Mouse (Mus musculus): Measurements from ENCODE around the gene Fndc5. TPM values are rescaled to one million over a fixed set of nuclear protein-coding genes. Genes with fewer than 3 reads are reported as not detected.

Fndc5 gene
- polyA plus RNA-seq (2016; fragmentation: Nextera tagmentation; extraction: Ambion mirVana): 3.9 and 6.2 TPM in 2 replicates

GRCm38 (mm10) chr4:129136579-129137391, at the start of gene Fndc5:
TSS of gene Fndc5 (plus strand) at chr4:129136999.
- Histone ChIP-seq H3K4me1 (peaks cover 23% of the 10 kb centered on the region), H3K36me3 (no peaks in the 10 kb centered on the region), H3K4me3 (peak within 1 kb of the TSS; percentile 67), H3K27me3 (peaks cover 47% of the 10 kb centered on the region), H3K9ac (peak within 1 kb of the TSS; percentile 86), H3K4me2 (replicated peaks) (peak within 1 kb of the TSS; percentile 96), H3K27ac (no peak within 1 kb of the TSS), H3K9me3 (replicated peaks) (no peaks in the 10 kb centered on the region)
- ATAC-seq (ENCODE audit: low FRiP score): 0 out of 2 replicates have a peak, but pooled peaks have one; percentile 28
- WGBS: 1% methylated on average over 35 of the region's 80 CpGs

DNA sequence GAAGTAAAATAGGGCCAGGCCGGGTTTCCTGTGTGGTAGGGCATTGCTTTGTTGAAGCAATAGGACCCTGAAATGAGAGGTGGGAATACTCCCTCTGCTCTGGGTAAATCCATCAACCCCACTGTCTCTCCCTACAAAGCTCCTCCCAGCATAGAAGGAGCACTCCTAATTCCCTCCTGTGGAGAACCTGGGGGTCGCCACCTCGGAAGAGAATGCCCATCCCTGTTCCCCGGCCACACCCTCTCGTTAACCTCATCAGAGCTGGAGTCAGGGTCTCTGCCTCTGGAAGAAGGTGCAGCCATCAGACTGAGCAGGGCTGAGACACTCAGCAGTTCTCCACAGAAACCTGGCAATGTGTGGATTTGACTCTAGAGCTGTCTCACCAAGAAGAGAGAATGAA, 48.9 kb upstream of the Fndc5 start:
- no peaks in the 10 kb centered on the region for H3K4me1 ChIP-seq
- no peaks in the 10 kb centered on the region for H3K27me3 ChIP-seq
- H3K9me3 ChIP-seq (replicated peaks): no peaks in the 10 kb centered on the region
- no peak overlapping the region for H3K9ac ChIP-seq
- ATAC-seq (ENCODE audit: low FRiP score): no peak
- H3K4me3 ChIP-seq: no peak overlapping the region
- 45% methylated on average over 5 of the region's 5 CpGs for WGBS
- H3K4me2 ChIP-seq (replicated peaks): no peak overlapping the region
- no peak overlapping the region for H3K27ac ChIP-seq
- peaks cover 11% of the 10 kb centered on the region for H3K36me3 ChIP-seq

GRCm38 (mm10) chr4:129095276-129095675, 41.5 kb upstream of the Fndc5 start:
- Histone ChIP-seq H3K4me1 (no peaks in the 10 kb centered on the region), H3K27ac (no peak overlapping the region), H3K36me3 (no peaks in the 10 kb centered on the region), H3K9me3 (replicated peaks) (no peaks in the 10 kb centered on the region; the same call in 1 of the 2 replicates), H3K27me3 (no peaks in the 10 kb centered on the region), H3K9ac (no peak overlapping the region), H3K4me3 (no peak overlapping the region), H3K4me2 (replicated peaks) (no peak overlapping the region)
- ATAC-seq (ENCODE audit: low FRiP score): no peak
- 30% methylated on average over 15 of the region's 15 CpGs for WGBS

- H3K9ac ChIP-seq: no peak overlapping the region
- no peaks in the 10 kb centered on the region for H3K4me1 ChIP-seq
- no peaks in the 10 kb centered on the region; the same call in 1 of the 2 replicates for H3K9me3 ChIP-seq (replicated peaks)
- H3K4me2 ChIP-seq (replicated peaks): no peak overlapping the region
- H3K27ac ChIP-seq: no peak overlapping the region
- ATAC-seq (ENCODE audit: low FRiP score): no peak
- H3K27me3 ChIP-seq: no peaks in the 10 kb centered on the region
- no peak overlapping the region for H3K4me3 ChIP-seq
- no peaks in the 10 kb centered on the region for H3K36me3 ChIP-seq
- WGBS: 77% methylated on average over 7 of the region's 7 CpGs
Observed at GRCm38 (mm10) chr4:129097006-129097405, 39.8 kb upstream of the Fndc5 start.

DNA sequence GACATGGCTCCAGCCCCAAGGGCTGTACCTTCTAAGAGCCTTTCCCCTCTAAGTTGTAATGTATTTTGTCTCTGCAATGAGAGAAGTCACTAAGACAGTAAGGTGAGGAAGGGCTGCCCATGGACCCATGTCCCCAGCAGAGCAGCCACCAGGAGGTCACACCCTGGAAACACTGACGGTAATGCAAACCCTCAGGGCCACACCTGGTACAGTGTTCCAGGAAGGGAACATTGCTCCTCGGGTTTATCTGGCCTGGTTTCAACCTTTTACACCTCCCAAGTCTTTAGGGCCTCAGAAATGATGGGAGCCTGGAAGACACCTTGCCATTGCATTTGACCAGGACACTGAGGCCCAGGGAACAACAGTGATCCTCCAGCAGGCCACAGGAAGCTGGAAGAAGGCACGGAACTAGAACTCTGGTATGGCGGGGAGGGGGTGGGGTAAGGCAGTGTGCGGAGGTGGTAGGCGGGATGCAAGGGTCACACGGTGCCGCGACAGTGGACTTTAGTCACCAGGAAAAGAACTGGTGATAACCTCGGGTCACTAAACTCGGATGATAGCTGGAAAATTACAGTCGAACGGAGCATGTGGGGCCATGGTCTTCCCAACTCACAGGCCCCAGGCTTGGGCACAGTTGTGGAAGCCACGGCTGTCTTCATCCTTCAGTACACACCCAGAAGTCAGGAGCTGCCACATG, 34.5 kb upstream of the Fndc5 start:
- Histone ChIP-seq H3K4me3 (no peak overlapping the region), H3K36me3 (no peaks in the 10 kb centered on the region), H3K27ac (no peak overlapping the region), H3K27me3 (peaks cover 41% of the 10 kb centered on the region), H3K4me2 (replicated peaks) (no peak overlapping the region), H3K9ac (no peak overlapping the region), H3K9me3 (replicated peaks) (no peaks in the 10 kb centered on the region; the same call in 1 of the 2 replicates), H3K4me1 (peaks cover 14% of the 10 kb centered on the region)
- no peak for ATAC-seq (ENCODE audit: low FRiP score)
- WGBS: 82% methylated on average over 14 of the region's 14 CpGs

- Histone ChIP-seq H3K4me2 (replicated peaks) (peak within 1 kb of the TSS; percentile 51), H3K9ac (no peak within 1 kb of the TSS; the same call in 1 of the 2 replicates), H3K27ac (no peak within 1 kb of the TSS), H3K36me3 (no peaks in the 10 kb centered on the region), H3K4me3 (peak within 1 kb of the TSS; percentile 28), H3K9me3 (replicated peaks) (no peaks in the 10 kb centered on the region), H3K4me1 (peaks cover 14% of the 10 kb centered on the region), H3K27me3 (peaks cover 54% of the 10 kb centered on the region)
- 2% methylated on average over 40 of the region's 40 CpGs for WGBS
- ATAC-seq (ENCODE audit: low FRiP score): no peak
Observed at GRCm38 (mm10) chr4:129105356-129105755, 31.4 kb upstream of the Fndc5 start, which contains the start of gene Tmem54. TSS of gene Tmem54 (plus strand) at chr4:129105548.

- 14% methylated on average over 9 of the region's 9 CpGs for WGBS
- H3K27ac ChIP-seq: no peak overlapping the region
- H3K9me3 ChIP-seq (replicated peaks): no peaks in the 10 kb centered on the region
- no peak overlapping the region for H3K9ac ChIP-seq
- no peaks in the 10 kb centered on the region for H3K36me3 ChIP-seq
- H3K4me3 ChIP-seq: no peak overlapping the region
- ATAC-seq (ENCODE audit: low FRiP score): no peak
- H3K4me2 ChIP-seq (replicated peaks): no peak overlapping the region
- H3K27me3 ChIP-seq: peaks cover 54% of the 10 kb centered on the region
- peaks cover 14% of the 10 kb centered on the region for H3K4me1 ChIP-seq
Observed at GRCm38 (mm10) chr4:129106073-129106472, 30.7 kb upstream of the Fndc5 start.

- 77% methylated on average over 10 of the region's 10 CpGs for WGBS
- H3K4me2 ChIP-seq (replicated peaks): no peak overlapping the region
- H3K4me1 ChIP-seq: peaks cover 20% of the 10 kb centered on the region
- no peaks in the 10 kb centered on the region for H3K36me3 ChIP-seq
- H3K27ac ChIP-seq: no peak overlapping the region
- no peak overlapping the region for H3K4me3 ChIP-seq
- no peak overlapping the region for H3K9ac ChIP-seq
- no peak for ATAC-seq (ENCODE audit: low FRiP score)
- peaks cover 54% of the 10 kb centered on the region for H3K27me3 ChIP-seq
- no peaks in the 10 kb centered on the region for H3K9me3 ChIP-seq (replicated peaks)
Observed at GRCm38 (mm10) chr4:129107348-129107899, 29.4 kb upstream of the Fndc5 start.

- no peak for ATAC-seq (ENCODE audit: low FRiP score)
- peaks cover 48% of the 10 kb centered on the region for H3K27me3 ChIP-seq
Observed at GRCm38 (mm10) chr4:129108624-129109023, 28.2 kb upstream of the Fndc5 start.

GRCm38 (mm10) chr4:129110804-129111203, 26.0 kb upstream of the Fndc5 start:
- no peak for ATAC-seq (ENCODE audit: low FRiP score)
- no peak overlapping the region for H3K9ac ChIP-seq
- peaks cover 26% of the 10 kb centered on the region for H3K27me3 ChIP-seq
- no peak overlapping the region for H3K27ac ChIP-seq
- no peak overlapping the region for H3K4me3 ChIP-seq
- 95% methylated on average over 6 of the region's 6 CpGs for WGBS
- peaks cover 38% of the 10 kb centered on the region for H3K4me1 ChIP-seq
- no peaks in the 10 kb centered on the region for H3K9me3 ChIP-seq (replicated peaks)
- H3K4me2 ChIP-seq (replicated peaks): no peak overlapping the region
- no peaks in the 10 kb centered on the region for H3K36me3 ChIP-seq

More at GRCm38 (mm10) chr4:129108624-129109023, 28.2 kb upstream of the Fndc5 start:
- peaks cover 30% of the 10 kb centered on the region for H3K4me1 ChIP-seq
- WGBS: 86% methylated on average over 7 of the region's 7 CpGs
- no peak overlapping the region for H3K4me2 ChIP-seq (replicated peaks)
- H3K36me3 ChIP-seq: no peaks in the 10 kb centered on the region
- H3K4me3 ChIP-seq: no peak overlapping the region
- H3K9ac ChIP-seq: no peak overlapping the region
- H3K27ac ChIP-seq: no peak overlapping the region
- H3K9me3 ChIP-seq (replicated peaks): no peaks in the 10 kb centered on the region

- 60% methylated on average over 11 of the region's 11 CpGs for WGBS
- Histone ChIP-seq H3K27ac (no peak overlapping the region), H3K27me3 (peaks cover 21% of the 10 kb centered on the region), H3K4me3 (no peak overlapping the region), H3K4me2 (replicated peaks) (no peak overlapping the region), H3K9me3 (replicated peaks) (no peaks in the 10 kb centered on the region), H3K36me3 (no peaks in the 10 kb centered on the region), H3K9ac (no peak overlapping the region), H3K4me1 (peaks cover 36% of the 10 kb centered on the region)
- no peak for ATAC-seq (ENCODE audit: low FRiP score)
Observed at GRCm38 (mm10) chr4:129111350-129111749, 25.4 kb upstream of the Fndc5 start.

DNA sequence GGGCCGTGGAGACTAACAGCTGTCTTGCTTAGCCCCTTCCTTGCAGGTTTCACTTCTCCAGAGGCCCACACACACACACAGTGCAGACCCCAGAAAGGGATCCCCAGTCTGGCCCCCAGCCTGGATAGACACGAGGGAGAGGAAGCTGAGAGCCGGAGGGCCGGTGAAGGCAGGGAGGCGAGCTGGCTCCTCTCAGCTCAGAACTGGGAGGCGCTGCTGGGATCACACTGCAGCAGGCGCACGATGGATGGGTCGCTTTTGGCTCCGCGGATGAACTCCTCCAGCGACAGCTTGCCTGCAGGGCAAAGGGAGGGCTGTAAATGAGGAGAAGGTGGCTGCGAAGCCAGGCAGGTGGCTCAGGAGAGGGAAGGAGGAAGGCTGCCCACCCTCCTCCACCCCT, 24.6 kb upstream of the Fndc5 start:
- Histone ChIP-seq H3K27ac (0 out of 2 replicates have a peak overlapping the region, but pooled peaks have one; percentile 12), H3K4me1 (peaks cover 34% of the 10 kb centered on the region), H3K4me2 (replicated peaks) (no peak overlapping the region; the same call in 1 of the 2 replicates), H3K9ac (0 out of 2 replicates have a peak overlapping the region, but pooled peaks have one; percentile 1), H3K4me3 (no peak overlapping the region), H3K9me3 (replicated peaks) (no peaks in the 10 kb centered on the region), H3K36me3 (no peaks in the 10 kb centered on the region), H3K27me3 (peaks cover 14% of the 10 kb centered on the region)
- no peak for ATAC-seq (ENCODE audit: low FRiP score)
- 62% methylated on average over 12 of the region's 13 CpGs for WGBS

Data from hindbrain, embryonic 12.5 days (tissue).